Mouse (Mus musculus): Measurements from ENCODE around the gene Sema3a. TPM values are rescaled to one million over a fixed set of nuclear protein-coding genes. Genes with fewer than 3 reads are reported as not detected.

Sema3a gene
- total RNA-seq, 2 experiments from 2014 or later, result 0.53 to 0.63 TPM

GRCm38 (mm10) chr5:13320138-13320537 lies 194.9 kb downstream of the Sema3a start:
- DNase-seq, result no peak

GRCm38 (mm10) chr5:13327281-13327680 lies 202.1 kb downstream of the Sema3a start:
- no peak for DNase-seq

- no peak for DNase-seq
These were observed 206.2 kb downstream of the Sema3a start for GRCm38 (mm10) chr5:13331412-13331811.

GRCm38 (mm10) chr5:13337665-13338064 lies 212.5 kb downstream of the Sema3a start:
- DNase-seq, result no peak

- DNase-seq, result no peak
These were observed 221.9 kb downstream of the Sema3a start for GRCm38 (mm10) chr5:13347068-13347467.

- no peak for DNase-seq
These were observed 226.4 kb downstream of the Sema3a start for GRCm38 (mm10) chr5:13351611-13352010.

- no peak for DNase-seq
These were observed 227.8 kb downstream of the Sema3a start for GRCm38 (mm10) chr5:13352995-13353394.

GRCm38 (mm10) chr5:13353539-13353938 lies 228.3 kb downstream of the Sema3a start:
- no peak for DNase-seq

- DNase-seq, result no peak
These were observed 229.7 kb downstream of the Sema3a start for GRCm38 (mm10) chr5:13354913-13355312.

- DNase-seq, result no peak
These were observed 233.6 kb downstream of the Sema3a start for GRCm38 (mm10) chr5:13358770-13359169.

- DNase-seq, result no peak
These were observed 235.5 kb downstream of the Sema3a start for GRCm38 (mm10) chr5:13360711-13361110.

- DNase-seq, result no peak
These were observed 239.9 kb downstream of the Sema3a start for GRCm38 (mm10) chr5:13365108-13365507.

- no peak for DNase-seq
These were observed 254.0 kb downstream of the Sema3a start for GRCm38 (mm10) chr5:13379223-13379622.

- no peak for DNase-seq
These were observed 258.8 kb downstream of the Sema3a start for GRCm38 (mm10) chr5:13384047-13384446.

- DNase-seq, result no peak
These were observed 259.5 kb downstream of the Sema3a start for GRCm38 (mm10) chr5:13384714-13385113.

- DNase-seq, result no peak
These were observed 261.4 kb downstream of the Sema3a start for GRCm38 (mm10) chr5:13386603-13387002.

GRCm38 (mm10) chr5:13387679-13388078 lies 262.5 kb downstream of the Sema3a start:
- no peak for DNase-seq

- DNase-seq, result no peak
These were observed 264.8 kb downstream of the Sema3a start for GRCm38 (mm10) chr5:13389995-13390394.

GRCm38 (mm10) chr5:13405432-13405831 lies 280.2 kb downstream of the Sema3a start:
- DNase-seq, result no peak

- no peak for DNase-seq
These were observed 280.9 kb downstream of the Sema3a start for GRCm38 (mm10) chr5:13406131-13406530.

- no peak for DNase-seq
These were observed 286.7 kb downstream of the Sema3a start for GRCm38 (mm10) chr5:13411920-13412319.

GRCm38 (mm10) chr5:13413915-13414525 lies 288.8 kb downstream of the Sema3a start:
- DNase-seq, result no peak

GRCm38 (mm10) chr5:13416960-13417710 lies 291.9 kb downstream of the Sema3a start:
- DNase-seq, result no peak
